Mouse (Mus musculus): ENCODE measurements around the gene Kcnk12. TPM values are rescaled to one million over a fixed set of nuclear protein-coding genes. Genes with fewer than 3 reads are reported as not detected.

Gene Kcnk12
- total and polyA plus RNA-seq, 3 experiments: not detected

DNA sequence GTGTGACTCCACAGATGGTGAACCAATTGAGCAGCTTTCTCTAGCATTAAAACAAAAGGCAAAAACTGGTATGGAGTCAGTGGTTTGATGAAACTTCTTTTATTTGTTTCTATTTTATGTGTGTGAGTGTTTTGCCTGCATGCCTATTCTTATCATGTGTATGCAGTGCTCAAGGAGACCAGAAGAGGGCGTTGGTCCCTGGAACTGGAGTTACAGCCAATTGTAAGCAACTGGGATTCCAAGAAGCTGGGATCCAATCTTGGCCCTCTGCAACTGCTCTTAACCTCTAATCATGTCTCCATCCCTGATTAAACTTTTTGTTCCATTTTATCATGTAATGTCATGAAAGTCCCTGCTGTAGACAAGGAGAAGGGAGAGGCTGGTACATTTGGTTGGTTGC is 58.0 kb downstream of the Kcnk12 start:
- Histone ChIP-seq H3K4me1 (ENCODE audit: control insufficient read depth in 1 of 2, insufficient read depth in 2 of 2, low read length in 2 of 2) (no peaks in the 10 kb centered on the region), H3K36me3 (ENCODE audit: control insufficient read depth in 1 of 2, insufficient read depth in 2 of 2, low read length in 2 of 2) (no peaks in the 10 kb centered on the region), H3K9me3 (replicated peaks; ENCODE audit: insufficient read depth, low read length) (no peaks in the 10 kb centered on the region), H3K79me2 (ENCODE audit: control insufficient read depth, insufficient read depth, low read length, poor library complexity) (no peaks in the 10 kb centered on the region), H3K9ac (ENCODE audit: control insufficient read depth, low read depth, low read length, poor library complexity, severe bottlenecking) (no peak overlapping the region), H3K27ac (ENCODE audit: control insufficient read depth, low read depth, low read length) (no peak overlapping the region), H3K4me3 (ENCODE audit: control insufficient read depth in 1 of 2, insufficient read depth in 1 of 2, low read depth in 2 of 2, low read length in 2 of 2) (no peak overlapping the region), H3K27me3 (ENCODE audit: control insufficient read depth in 1 of 2, insufficient read depth in 2 of 2, low read length in 2 of 2) (no peaks in the 10 kb centered on the region)
- TF ChIP-seq CTCF (IDR thresholded peaks at IDR 0.05 in 2 of 3, conservative IDR thresholded peaks at IDR 0.05 in 1 of 3; ENCODE audit: control insufficient read depth in 1 of 3, insufficient read depth in 1 of 3, low read depth in 2 of 3, low read length in 3 of 3, poor library complexity in 1 of 3, severe bottlenecking in 1 of 3) (peak in 2 of 3 experiments; percentile 5 to 21; a peak in 2 of 6 replicates), HCFC1 (IDR thresholded peaks at IDR 0.05; ENCODE audit: low read depth, low read length) (no peak)
- DNase-seq (ENCODE audit: low read depth, low spot score): no peak

DNA sequence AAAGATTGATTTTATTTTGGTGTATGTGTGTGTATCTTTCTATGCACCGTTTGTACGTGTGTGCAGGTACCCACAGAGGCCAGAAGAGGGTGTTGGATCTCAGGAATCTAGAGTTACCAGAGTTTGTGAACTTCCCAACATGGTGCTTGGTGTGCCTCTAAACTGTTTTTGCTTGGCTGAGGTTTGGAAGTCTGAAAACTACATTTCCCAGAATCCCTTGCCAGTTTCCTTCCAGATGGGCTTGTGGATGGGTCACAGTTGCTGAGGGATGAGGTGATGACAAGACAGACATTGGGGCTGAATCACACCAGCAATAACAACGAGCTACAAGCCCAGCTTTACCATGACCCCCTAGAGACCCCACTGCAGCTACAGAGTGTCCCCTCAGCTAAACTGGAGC is 60.6 kb downstream of the Kcnk12 start:
- H3K4me1 ChIP-seq (ENCODE audit: control insufficient read depth in 1 of 2, insufficient read depth in 2 of 2, low read length in 2 of 2): no peaks in the 10 kb centered on the region
- TF ChIP-seq MYC (IDR thresholded peaks at IDR 0.05; ENCODE audit: low read depth, low read length) (no peak), HCFC1 (IDR thresholded peaks at IDR 0.05; ENCODE audit: low read depth, low read length) (peak; percentile 51; the same call in 1 of the 2 replicates)
- no peak for DNase-seq (ENCODE audit: low read depth, low spot score)

GRCm38 (mm10) chr17:87734471-87734870 is 63.3 kb downstream of the Kcnk12 start:
- no peaks in the 10 kb centered on the region for H3K79me2 ChIP-seq (ENCODE audit: control insufficient read depth, insufficient read depth, low read length, poor library complexity)
- H3K9me3 ChIP-seq (replicated peaks; ENCODE audit: insufficient read depth, low read length): no peaks in the 10 kb centered on the region
- TF ChIP-seq MYC (IDR thresholded peaks at IDR 0.05; ENCODE audit: low read depth, low read length): no peak
- no peak for TF ChIP-seq HCFC1 (IDR thresholded peaks at IDR 0.05; ENCODE audit: low read depth, low read length)
- no peak for TF ChIP-seq CTCF (IDR thresholded peaks at IDR 0.05 in 2 of 3, conservative IDR thresholded peaks at IDR 0.05 in 1 of 3; ENCODE audit: control insufficient read depth in 1 of 3, insufficient read depth in 1 of 3, low read depth in 2 of 3, low read length in 3 of 3, poor library complexity in 1 of 3, severe bottlenecking in 1 of 3)
- TF ChIP-seq ETS1 (IDR thresholded peaks at IDR 0.05; ENCODE audit: low read depth, low read length): no peak
- TF ChIP-seq RCOR1 (IDR thresholded peaks at IDR 0.05; ENCODE audit: low read depth, low read length): no peak
- no peak for TF ChIP-seq ZNF384 (IDR thresholded peaks at IDR 0.05; ENCODE audit: low read depth, low read length)
- no peak for TF ChIP-seq ZKSCAN1 (IDR thresholded peaks at IDR 0.05; ENCODE audit: low read depth, low read length)
- TF ChIP-seq GATA1 (IDR thresholded peaks at IDR 0.05; ENCODE audit: low read depth, low read length): no peak
- TF ChIP-seq ZMIZ1 (IDR thresholded peaks at IDR 0.05; ENCODE audit: low read depth, low read length): no peak
- TF ChIP-seq UBTF (IDR thresholded peaks at IDR 0.05; ENCODE audit: borderline replicate concordance, insufficient read depth, low read depth, low read length): no peak
- TF ChIP-seq NRF1 (IDR thresholded peaks at IDR 0.05; ENCODE audit: insufficient read depth, low read depth, low read length, poor library complexity, severe bottlenecking): no peak
- no peak for TF ChIP-seq USF2 (IDR thresholded peaks at IDR 0.05; ENCODE audit: borderline replicate concordance in 1 of 2, insufficient read depth in 1 of 2, low read depth in 1 of 2, low read length in 2 of 2)
- no peak for TF ChIP-seq SIN3A (IDR thresholded peaks at IDR 0.05; ENCODE audit: low read length)
- no peak overlapping the region for H3K9ac ChIP-seq (ENCODE audit: control insufficient read depth, low read depth, low read length, poor library complexity, severe bottlenecking)
- no peaks in the 10 kb centered on the region for H3K36me3 ChIP-seq (ENCODE audit: control insufficient read depth in 1 of 2, insufficient read depth in 2 of 2, low read length in 2 of 2)
- H3K4me1 ChIP-seq (ENCODE audit: control insufficient read depth in 1 of 2, insufficient read depth in 2 of 2, low read length in 2 of 2): no peaks in the 10 kb centered on the region
- no peak overlapping the region for H3K4me3 ChIP-seq (ENCODE audit: control insufficient read depth in 1 of 2, insufficient read depth in 1 of 2, low read depth in 2 of 2, low read length in 2 of 2)
- H3K27me3 ChIP-seq (ENCODE audit: control insufficient read depth in 1 of 2, insufficient read depth in 2 of 2, low read length in 2 of 2): no peaks in the 10 kb centered on the region
- no peak overlapping the region for H3K27ac ChIP-seq (ENCODE audit: control insufficient read depth, low read depth, low read length)
- no peak for DNase-seq (ENCODE audit: low read depth, low spot score)

More for the DNA sequence above, 60.6 kb downstream of the Kcnk12 start:
- Histone ChIP-seq H3K36me3 (ENCODE audit: control insufficient read depth in 1 of 2, insufficient read depth in 2 of 2, low read length in 2 of 2) (no peaks in the 10 kb centered on the region), H3K9ac (ENCODE audit: control insufficient read depth, low read depth, low read length, poor library complexity, severe bottlenecking) (no peak overlapping the region), H3K27me3 (ENCODE audit: control insufficient read depth in 1 of 2, insufficient read depth in 2 of 2, low read length in 2 of 2) (no peaks in the 10 kb centered on the region), H3K27ac (ENCODE audit: control insufficient read depth, low read depth, low read length) (no peak overlapping the region), H3K9me3 (replicated peaks; ENCODE audit: insufficient read depth, low read length) (no peaks in the 10 kb centered on the region), H3K4me3 (ENCODE audit: control insufficient read depth in 1 of 2, insufficient read depth in 1 of 2, low read depth in 2 of 2, low read length in 2 of 2) (no peak overlapping the region), H3K79me2 (ENCODE audit: control insufficient read depth, insufficient read depth, low read length, poor library complexity) (no peaks in the 10 kb centered on the region)
